Mouse (Mus musculus): ENCODE data around the gene Sncg.
A peak's percentile ranks its signal among the peaks of the same experiment; 100 is the strongest.
"Not testable (repeated sequence)": the region's sequence is repeated elsewhere in the genome, so short reads cannot be mapped to it uniquely, and the experiment has no call there.

Sncg gene

GRCm38 (mm10) chr14:34374577-34374976 is at the start of gene Sncg:
Gene Sncg (minus strand): TSS chr14:34374789.
- DNase-seq = no peak

GRCm38 (mm10) chr14:34421078-34421477 is 46.5 kb upstream of the Sncg start:
- DNase-seq = no peak

GRCm38 (mm10) chr14:34417501-34417900 is 42.9 kb upstream of the Sncg start:
- DNase-seq = no peak

GRCm38 (mm10) chr14:34416946-34417345 is 42.4 kb upstream of the Sncg start:
- DNase-seq = not testable (repeated sequence)

GRCm38 (mm10) chr14:34412164-34412896 is 37.7 kb upstream of the Sncg start:
- no peak for DNase-seq

- no peak for DNase-seq
Measured at GRCm38 (mm10) chr14:34410716-34411115, 36.1 kb upstream of the Sncg start.

- no peak for DNase-seq
Measured at GRCm38 (mm10) chr14:34403424-34403823, 28.8 kb upstream of the Sncg start.

GRCm38 (mm10) chr14:34402871-34403270 is 28.3 kb upstream of the Sncg start:
- DNase-seq = no peak

- DNase-seq = peak; percentile 72
Measured at GRCm38 (mm10) chr14:34401135-34401534, 26.5 kb upstream of the Sncg start.

GRCm38 (mm10) chr14:34400021-34400420 is 25.4 kb upstream of the Sncg start:
- DNase-seq = no peak

GRCm38 (mm10) chr14:34399301-34399700 is 24.7 kb upstream of the Sncg start:
- no peak for DNase-seq

- no peak for DNase-seq
Measured at GRCm38 (mm10) chr14:34398901-34399300, 24.3 kb upstream of the Sncg start.

GRCm38 (mm10) chr14:34397871-34398270 is 23.3 kb upstream of the Sncg start:
- no peak for DNase-seq

- DNase-seq = no peak
Measured at GRCm38 (mm10) chr14:34393295-34393694, 18.7 kb upstream of the Sncg start.

GRCm38 (mm10) chr14:34382921-34383704 is 8.5 kb upstream of the Sncg start:
- no peak for DNase-seq

- no peak for DNase-seq
Measured at GRCm38 (mm10) chr14:34378560-34379331, 4.2 kb upstream of the Sncg start.

GRCm38 (mm10) chr14:34377121-34377520 is 2.5 kb upstream of the Sncg start:
- no peak for DNase-seq

- no peak for DNase-seq
Measured at GRCm38 (mm10) chr14:34375941-34376340, 1.4 kb upstream of the Sncg start.

- DNase-seq = no peak
Measured at GRCm38 (mm10) chr14:34375415-34375904, 871 bp upstream of the Sncg start, which contains the start of gene Mmrn2. Gene Mmrn2 (plus strand): TSS chr14:34375465.

- no peak for DNase-seq
Measured at GRCm38 (mm10) chr14:34373581-34373980, 1.0 kb downstream of the Sncg start.

GRCm38 (mm10) chr14:34372646-34373045 is 1.9 kb downstream of the Sncg start:
- DNase-seq = peak; percentile 36

- no peak for DNase-seq
Measured at GRCm38 (mm10) chr14:34371763-34372162, 2.8 kb downstream of the Sncg start.

- DNase-seq = no peak
Measured at GRCm38 (mm10) chr14:34370921-34371320, 3.7 kb downstream of the Sncg start.
